Mouse (Mus musculus): ENCODE measurements around the gene Smap1. TPM values are rescaled to one million over a fixed set of nuclear protein-coding genes. Genes with fewer than 3 reads are reported as not detected.

The Smap1 gene
- polyA plus RNA-seq, 2 experiments, result 59.3 to 84.6 TPM

- H3K4me2 ChIP-seq (replicated peaks; ENCODE audit: low read depth, low read length, severe bottlenecking), result no peak overlapping the region
- no peaks in the 10 kb centered on the region for H3K27me3 ChIP-seq (ENCODE audit: control insufficient read depth, insufficient read depth, low read length)
- no peak for TF ChIP-seq POLR2A (IDR thresholded peaks at IDR 0.05; ENCODE audit: borderline replicate concordance, extremely low read depth, insufficient read depth, insufficient read length)
- no peaks in the 10 kb centered on the region for H3K36me3 ChIP-seq (ENCODE audit: control insufficient read depth, insufficient read depth, low read length)
- ATAC-seq (ENCODE audit: low FRiP score, low read depth), result no peak
- H3K27ac ChIP-seq (replicated peaks; ENCODE audit: low read depth, low read length), result no peak overlapping the region
- H3K9me3 ChIP-seq (ENCODE audit: control insufficient read depth, low read length), result no peaks in the 10 kb centered on the region
- H3K4me1 ChIP-seq (ENCODE audit: control insufficient read depth, insufficient read depth, low read length), result no peaks in the 10 kb centered on the region
- 88% methylated on average over 6 of the region's 6 CpGs for WGBS
- no peak for DNase-seq (ENCODE audit: low spot score)
- H3K9ac ChIP-seq (ENCODE audit: low read depth, low read length, severe bottlenecking), result no peak overlapping the region
- H3K4me3 ChIP-seq (replicated peaks; ENCODE audit: low read length), result no peak overlapping the region
Measured at GRCm38 (mm10) chr1:23929410-23929809, 7.3 kb upstream of the Smap1 start.

GRCm38 (mm10) chr1:23928371-23928770 is 6.3 kb upstream of the Smap1 start:
- Histone ChIP-seq H3K27ac (replicated peaks; ENCODE audit: low read depth, low read length) (no peak overlapping the region), H3K9ac (ENCODE audit: low read depth, low read length, severe bottlenecking) (no peak overlapping the region), H3K9me3 (ENCODE audit: control insufficient read depth, low read length) (no peaks in the 10 kb centered on the region), H3K36me3 (ENCODE audit: control insufficient read depth, insufficient read depth, low read length) (no peaks in the 10 kb centered on the region), H3K4me3 (replicated peaks; ENCODE audit: low read length) (no peak overlapping the region), H3K4me1 (ENCODE audit: control insufficient read depth, insufficient read depth, low read length) (no peaks in the 10 kb centered on the region), H3K4me2 (replicated peaks; ENCODE audit: low read depth, low read length, severe bottlenecking) (no peak overlapping the region), H3K27me3 (ENCODE audit: control insufficient read depth, insufficient read depth, low read length) (no peaks in the 10 kb centered on the region)
- ATAC-seq (ENCODE audit: low FRiP score, low read depth), result no peak
- no peak for TF ChIP-seq POLR2A (IDR thresholded peaks at IDR 0.05; ENCODE audit: borderline replicate concordance, extremely low read depth, insufficient read depth, insufficient read length)
- no peak for DNase-seq (ENCODE audit: low spot score)
- 80% methylated on average over 3 of the region's 3 CpGs for WGBS

GRCm38 (mm10) chr1:23923779-23924708 is 1.9 kb upstream of the Smap1 start:
- Histone ChIP-seq H3K27me3 (ENCODE audit: control insufficient read depth, insufficient read depth, low read length) (no peaks in the 10 kb centered on the region), H3K9ac (ENCODE audit: low read depth, low read length, severe bottlenecking) (no peak overlapping the region), H3K4me1 (ENCODE audit: control insufficient read depth, insufficient read depth, low read length) (peaks cover 20% of the 10 kb centered on the region), H3K4me3 (replicated peaks; ENCODE audit: low read length) (no peak overlapping the region), H3K9me3 (ENCODE audit: control insufficient read depth, low read length) (no peaks in the 10 kb centered on the region), H3K4me2 (replicated peaks; ENCODE audit: low read depth, low read length, severe bottlenecking) (no peak overlapping the region), H3K36me3 (ENCODE audit: control insufficient read depth, insufficient read depth, low read length) (no peaks in the 10 kb centered on the region), H3K27ac (replicated peaks; ENCODE audit: low read depth, low read length) (no peak overlapping the region)
- DNase-seq (ENCODE audit: low spot score) (no peak), ATAC-seq (ENCODE audit: low FRiP score, low read depth) (no peak)
- TF ChIP-seq POLR2A (IDR thresholded peaks at IDR 0.05; ENCODE audit: borderline replicate concordance, extremely low read depth, insufficient read depth, insufficient read length), result no peak
- WGBS, result 76% methylated on average over 7 of the region's 7 CpGs

- peak overlapping the region; percentile 73 for H3K4me2 ChIP-seq (replicated peaks; ENCODE audit: low read depth, low read length, severe bottlenecking)
- peak overlapping the region; percentile 94 for H3K9ac ChIP-seq (ENCODE audit: low read depth, low read length, severe bottlenecking)
- H3K27ac ChIP-seq (replicated peaks; ENCODE audit: low read depth, low read length), result 0 out of 2 replicates have a peak overlapping the region, but pooled peaks have one; percentile 84
- no peaks in the 10 kb centered on the region for H3K27me3 ChIP-seq (ENCODE audit: control insufficient read depth, insufficient read depth, low read length)
- H3K4me1 ChIP-seq (ENCODE audit: control insufficient read depth, insufficient read depth, low read length), result peaks cover 20% of the 10 kb centered on the region
- H3K9me3 ChIP-seq (ENCODE audit: control insufficient read depth, low read length), result no peaks in the 10 kb centered on the region
- DNase-seq (ENCODE audit: low spot score) (no peak), ATAC-seq (ENCODE audit: low FRiP score, low read depth) (0 out of 2 replicates have a peak, but pooled peaks have one; percentile 3)
- H3K36me3 ChIP-seq (ENCODE audit: control insufficient read depth, insufficient read depth, low read length), result no peaks in the 10 kb centered on the region
- H3K4me3 ChIP-seq (replicated peaks; ENCODE audit: low read length), result peak overlapping the region; percentile 98
- 28% methylated on average over 9 of the region's 9 CpGs for WGBS
- TF ChIP-seq POLR2A (IDR thresholded peaks at IDR 0.05; ENCODE audit: borderline replicate concordance, extremely low read depth, insufficient read depth, insufficient read length), result no peak
Measured at GRCm38 (mm10) chr1:23922530-23922884, 390 bp upstream of the Smap1 start.

- H3K4me2 ChIP-seq (replicated peaks; ENCODE audit: low read depth, low read length, severe bottlenecking), result peak overlapping the region; percentile 73
- no peak overlapping the region; the same call in 1 of the 2 replicates for H3K4me3 ChIP-seq (replicated peaks; ENCODE audit: low read length)
- H3K9ac ChIP-seq (ENCODE audit: low read depth, low read length, severe bottlenecking), result peak overlapping the region; percentile 21; the same call in 1 of the 2 replicates
Measured at GRCm38 (mm10) chr1:23920275-23920674, 1.8 kb downstream of the Smap1 start.

More at GRCm38 (mm10) chr1:23920275-23920674, 1.8 kb downstream of the Smap1 start:
- Histone ChIP-seq H3K4me1 (ENCODE audit: control insufficient read depth, insufficient read depth, low read length) (peaks cover 20% of the 10 kb centered on the region), H3K9me3 (ENCODE audit: control insufficient read depth, low read length) (no peaks in the 10 kb centered on the region), H3K36me3 (ENCODE audit: control insufficient read depth, insufficient read depth, low read length) (no peaks in the 10 kb centered on the region), H3K27ac (replicated peaks; ENCODE audit: low read depth, low read length) (no peak overlapping the region), H3K27me3 (ENCODE audit: control insufficient read depth, insufficient read depth, low read length) (no peaks in the 10 kb centered on the region)
- DNase-seq (ENCODE audit: low spot score) (no peak), ATAC-seq (ENCODE audit: low FRiP score, low read depth) (no peak)
- TF ChIP-seq POLR2A (IDR thresholded peaks at IDR 0.05; ENCODE audit: borderline replicate concordance, extremely low read depth, insufficient read depth, insufficient read length), result no peak
- WGBS, result 26% methylated on average over 2 of the region's 2 CpGs

All from limb, embryonic 14.5 days (tissue).